Mouse (Mus musculus) c-Kit-positive CD71-positive TER-119-negative erythroid progenitor cells, embryonic 14.5 days (primary cell): ENCODE results near the gene Coro1b.

Experiments used
- DNase-seq: peaks from one replicate; pipeline ENCODE4 v3.0.0-alpha.2; 2013; ENCODE audit warnings: low read depth

Coro1b gene

GRCm38 (mm10) chr19:4143759-4144268, 4.6 kb upstream of the Coro1b start, which contains the start of gene Cabp4:
Gene Cabp4, minus strand, starts transcription at chr19:4144033.
- no peak for DNase-seq

- DNase-seq: no peak
Measured at GRCm38 (mm10) chr19:4144550-4145498, 3.6 kb upstream of the Coro1b start.

GRCm38 (mm10) chr19:4145936-4146335, 2.5 kb upstream of the Coro1b start:
- no peak for DNase-seq

GRCm38 (mm10) chr19:4146366-4147021, 1.9 kb upstream of the Coro1b start:
- no peak for DNase-seq

GRCm38 (mm10) chr19:4147022-4147405, 1.4 kb upstream of the Coro1b start:
- no peak for DNase-seq

GRCm38 (mm10) chr19:4147782-4148490, 483 bp upstream of the Coro1b start:
- no peak for DNase-seq

- no peak for DNase-seq
Measured at GRCm38 (mm10) chr19:4148819-4149218, 400 bp downstream of the Coro1b start.

- no peak for DNase-seq
Measured at GRCm38 (mm10) chr19:4149283-4149682, 864 bp downstream of the Coro1b start.

GRCm38 (mm10) chr19:4149764-4150461, 1.5 kb downstream of the Coro1b start:
- no peak for DNase-seq

- DNase-seq: no peak
Measured at GRCm38 (mm10) chr19:4150567-4151487, 2.4 kb downstream of the Coro1b start.

GRCm38 (mm10) chr19:4151488-4151860, 3.1 kb downstream of the Coro1b start:
- no peak for DNase-seq

GRCm38 (mm10) chr19:4151898-4152297, 3.5 kb downstream of the Coro1b start:
- DNase-seq: no peak

GRCm38 (mm10) chr19:4152445-4153231, 4.2 kb downstream of the Coro1b start:
- no peak for DNase-seq

GRCm38 (mm10) chr19:4153232-4153654, 4.8 kb downstream of the Coro1b start, which contains the start of gene Ptprcap:
Gene Ptprcap, plus strand, starts transcription at chr19:4153604.
- no peak for DNase-seq

- DNase-seq: no peak
Measured at GRCm38 (mm10) chr19:4154437-4155222, 6.2 kb downstream of the Coro1b start.

- no peak for DNase-seq
Measured at GRCm38 (mm10) chr19:4155223-4156072, 7.0 kb downstream of the Coro1b start.

GRCm38 (mm10) chr19:4156073-4156579, 7.7 kb downstream of the Coro1b start:
- no peak for DNase-seq

GRCm38 (mm10) chr19:4156771-4157170, 8.4 kb downstream of the Coro1b start:
- no peak for DNase-seq
